Mouse (Mus musculus) neural tube, embryonic 13.5 days (tissue): ENCODE measurements around the gene Ddah1. TPM values are rescaled to one million over a fixed set of nuclear protein-coding genes. Genes with fewer than 3 reads are reported as not detected.
A peak's percentile ranks its signal among the peaks of the same experiment; 100 is the strongest.

ENCODE experiments used
- ATAC-seq: fragments of 200-750 bp; cut with Nextera tagmentation; 2 replicates; pipeline ENCODE4 v1.8.0; 2017; ENCODE audit warnings: low read depth, mild to moderate bottlenecking, moderate TSS enrichment, moderate library complexity
- H3K27ac ChIP-seq: fragments of 300-500 bp; sonication (generic); replicated peaks from 2 replicates; pipeline ENCODE4 v1.5.1; 2015; ENCODE audit warnings: moderate library complexity, mild to moderate bottlenecking, inconsistent platforms
- H3K27me3 ChIP-seq: fragments of 300-500 bp; sonication (generic); 2 replicates; pipeline ENCODE4 v1.6.1; 2015; ENCODE audit warnings: mild to moderate bottlenecking, inconsistent platforms
- H3K36me3 ChIP-seq: fragments of 300-500 bp; sonication (generic); 2 replicates; pipeline ENCODE4 v1.6.1; 2015; ENCODE audit warnings: mild to moderate bottlenecking, inconsistent platforms
- H3K4me1 ChIP-seq: fragments of 300-500 bp; sonication (generic); replicated peaks from 2 replicates; pipeline ENCODE4 v1.6.1; 2015; ENCODE audit warnings: inconsistent platforms
- H3K4me2 ChIP-seq: fragments of 300-500 bp; sonication (generic); 2 replicates; pipeline ENCODE4 v1.6.1; 2015; ENCODE audit warnings: inconsistent platforms, mild to moderate bottlenecking, moderate library complexity
- H3K4me3 ChIP-seq: fragments of 300-500 bp; sonication (generic); 2 replicates; pipeline ENCODE4 v1.5.1; 2015; ENCODE audit warnings: mild to moderate bottlenecking, inconsistent platforms
- H3K9ac ChIP-seq: fragments of 300-500 bp; sonication (generic); 2 replicates; pipeline ENCODE4 v1.6.1; 2015; ENCODE audit warnings: moderate library complexity, mild to moderate bottlenecking, inconsistent platforms
- H3K9me3 ChIP-seq: fragments of 300-500 bp; sonication (generic); 2 replicates; pipeline ENCODE4 v1.6.1; 2016; ENCODE audit warnings: inconsistent platforms
- WGBS: fragments of 180-500 bp; shearing (Covaris S2); methylation state at CpG from one replicate; pipeline ENCODE4 v1.1.7; 2015; 5-methylcytosine and 5-hydroxymethylcytosine counted together
- polyA plus RNA-seq: library from polyadenylated mRNA; unstranded; fragments of >200 nt; fragmentation: Nextera tagmentation; extraction: Ambion mirVana; gene quantifications from 2 replicates; pipeline ENCODE4 v1.2.1, GENCODE M21; 2015

The Ddah1 gene
- polyA plus RNA-seq, result 78.4 and 83.1 TPM in 2 replicates

GRCm38 (mm10) chr3:145758561-145759378 is at the start of gene Ddah1:
Gene Ddah1, plus strand, starts transcription at chr3:145758675.
- Histone ChIP-seq H3K27ac (peak within 1 kb of the TSS; percentile 91), H3K4me2 (peak within 1 kb of the TSS; percentile 95), H3K4me1 (peaks cover 34% of the 10 kb centered on the region), H3K4me3 (peak within 1 kb of the TSS; percentile 72), H3K9me3 (no peaks in the 10 kb centered on the region), H3K27me3 (peaks cover 15% of the 10 kb centered on the region; the same call in 1 of the 2 replicates), H3K9ac (peak within 1 kb of the TSS; percentile 90), H3K36me3 (no peaks in the 10 kb centered on the region)
- peak; percentile 93 for ATAC-seq
- WGBS, result under 1% methylated on average over 87 of the region's 97 CpGs

DNA sequence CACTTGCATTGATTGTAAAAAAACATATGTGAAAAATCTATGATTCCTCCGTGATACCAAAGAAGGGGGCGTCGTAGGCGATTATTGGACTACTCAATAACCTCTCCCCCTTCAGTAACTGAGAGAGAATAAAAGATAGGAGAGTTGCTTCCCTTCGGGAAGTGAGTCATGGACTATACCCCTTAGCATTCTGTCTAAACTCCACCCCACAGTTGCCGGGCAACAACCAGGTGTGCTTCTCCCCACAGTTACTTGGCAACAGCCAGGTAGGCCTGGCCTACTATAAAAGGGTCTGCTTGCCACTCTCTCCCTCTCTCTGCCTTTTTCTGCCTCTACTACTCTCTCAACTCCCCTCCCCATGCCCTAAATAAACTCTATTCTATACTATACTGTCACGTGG is 42.6 kb upstream of the Ddah1 start:
- H3K9me3 ChIP-seq, result no peaks in the 10 kb centered on the region
- WGBS, result 85% methylated on average over 7 of the region's 7 CpGs
- no peaks in the 10 kb centered on the region for H3K27me3 ChIP-seq
- H3K36me3 ChIP-seq, result no peaks in the 10 kb centered on the region
- no peaks in the 10 kb centered on the region for H3K4me1 ChIP-seq
- no peak for ATAC-seq
- H3K27ac ChIP-seq, result no peak overlapping the region
- H3K9ac ChIP-seq, result no peak overlapping the region
- no peak overlapping the region for H3K4me2 ChIP-seq
- no peak overlapping the region for H3K4me3 ChIP-seq

DNA sequence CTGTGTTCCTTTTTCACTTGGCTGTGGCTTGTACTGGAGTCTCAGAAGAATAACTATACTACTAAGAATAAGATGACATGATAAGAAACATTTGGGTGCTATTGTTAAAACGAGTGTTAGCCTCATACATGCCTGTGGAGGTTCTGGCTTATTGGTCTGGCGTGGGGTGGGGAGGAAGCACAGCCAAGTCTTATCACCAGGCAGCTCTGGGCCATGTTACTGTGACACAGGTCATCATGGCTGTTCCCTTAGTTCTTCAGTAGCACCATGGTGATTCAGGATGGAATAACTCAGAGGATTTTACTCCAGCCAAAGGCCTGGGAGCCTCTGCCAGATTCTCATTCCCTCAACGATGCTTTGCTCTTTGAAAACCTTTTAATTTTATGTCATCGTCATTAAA is 38.8 kb upstream of the Ddah1 start:
- 83% methylated on average over 4 of the region's 4 CpGs for WGBS
- H3K9me3 ChIP-seq, result no peaks in the 10 kb centered on the region; the same call in 1 of the 2 replicates

GRCm38 (mm10) chr3:145725078-145725477 is 33.4 kb upstream of the Ddah1 start:
- ATAC-seq, result no peak
- no peak overlapping the region for H3K4me3 ChIP-seq
- no peaks in the 10 kb centered on the region for H3K36me3 ChIP-seq
- no peak overlapping the region for H3K27ac ChIP-seq
- no peak overlapping the region for H3K4me2 ChIP-seq
- H3K9me3 ChIP-seq, result no peaks in the 10 kb centered on the region; the same call in 1 of the 2 replicates
- peaks cover 5% of the 10 kb centered on the region for H3K4me1 ChIP-seq
- WGBS, result 70% methylated on average over 8 of the region's 8 CpGs
- no peak overlapping the region for H3K9ac ChIP-seq
- H3K27me3 ChIP-seq, result no peaks in the 10 kb centered on the region

More for the DNA sequence above, 38.8 kb upstream of the Ddah1 start:
- Histone ChIP-seq H3K4me1 (no peaks in the 10 kb centered on the region), H3K27ac (no peak overlapping the region), H3K9ac (no peak overlapping the region), H3K4me2 (no peak overlapping the region), H3K4me3 (no peak overlapping the region), H3K27me3 (no peaks in the 10 kb centered on the region), H3K36me3 (no peaks in the 10 kb centered on the region)
- no peak for ATAC-seq

- ATAC-seq, result no peak
- Histone ChIP-seq H3K9me3 (no peaks in the 10 kb centered on the region; the same call in 1 of the 2 replicates), H3K4me3 (no peak overlapping the region), H3K27me3 (no peaks in the 10 kb centered on the region), H3K27ac (no peak overlapping the region), H3K36me3 (no peaks in the 10 kb centered on the region), H3K9ac (no peak overlapping the region), H3K4me1 (peaks cover 20% of the 10 kb centered on the region), H3K4me2 (no peak overlapping the region)
- 68% methylated on average over 8 of the region's 8 CpGs for WGBS
These were observed 30.1 kb upstream of the Ddah1 start for GRCm38 (mm10) chr3:145728336-145728735.

DNA sequence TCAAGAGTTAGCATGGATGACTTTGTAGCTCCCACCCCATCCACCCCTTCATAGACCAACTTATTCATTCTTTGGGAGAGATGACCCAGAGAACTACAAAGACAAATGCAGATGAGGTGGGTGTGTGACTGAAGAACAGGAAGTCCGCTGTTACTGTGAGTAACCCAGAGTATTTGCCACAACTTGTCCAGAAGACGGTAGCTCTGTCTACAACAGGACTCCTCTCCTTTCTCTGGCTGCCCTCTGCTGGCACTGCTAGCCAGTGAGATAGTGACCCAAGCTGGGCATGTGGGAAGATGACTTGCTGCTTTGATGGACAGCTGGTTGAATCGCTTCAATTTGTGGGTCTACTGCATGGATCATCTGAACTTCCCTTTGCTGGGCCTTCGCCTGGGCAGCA is 28.9 kb upstream of the Ddah1 start:
- H3K9ac ChIP-seq, result no peak overlapping the region
- 0 out of 2 replicates have a peak, but pooled peaks have one; percentile 15 for ATAC-seq
- H3K9me3 ChIP-seq, result no peaks in the 10 kb centered on the region
- WGBS, result 64% methylated on average over 4 of the region's 4 CpGs
- H3K27me3 ChIP-seq, result no peaks in the 10 kb centered on the region
- peak overlapping the region; percentile 42; the same call in 1 of the 2 replicates for H3K27ac ChIP-seq
- H3K4me1 ChIP-seq, result peaks cover 20% of the 10 kb centered on the region
- no peak overlapping the region for H3K4me2 ChIP-seq
- no peak overlapping the region for H3K4me3 ChIP-seq
- no peaks in the 10 kb centered on the region for H3K36me3 ChIP-seq

DNA sequence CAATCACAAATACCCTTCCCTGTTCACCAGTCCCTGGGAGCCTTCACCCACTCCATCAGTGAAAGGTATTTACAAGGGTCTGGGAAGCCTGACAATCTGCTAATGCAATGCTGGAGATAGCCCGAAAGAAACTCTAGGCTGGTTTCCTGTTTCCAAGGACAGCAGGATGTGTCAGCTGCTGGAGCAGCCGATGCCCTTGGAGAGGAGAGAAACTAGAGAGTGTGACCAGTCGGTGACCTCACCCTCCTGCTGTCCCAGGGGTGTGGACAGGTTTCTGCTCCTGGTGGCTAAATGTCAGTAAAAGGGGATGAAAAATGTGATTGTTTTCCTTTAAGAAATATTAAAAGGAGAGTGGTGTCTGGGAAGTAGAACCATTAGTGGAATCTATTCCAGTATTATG is 28.4 kb upstream of the Ddah1 start:
- ATAC-seq, result no peak
- H3K27ac ChIP-seq, result peak overlapping the region; percentile 42; the same call in 1 of the 2 replicates
- H3K4me1 ChIP-seq, result peaks cover 20% of the 10 kb centered on the region
- WGBS, result 33% methylated on average over 3 of the region's 3 CpGs
- H3K9me3 ChIP-seq, result no peaks in the 10 kb centered on the region
- H3K4me3 ChIP-seq, result no peak overlapping the region
- H3K4me2 ChIP-seq, result no peak overlapping the region
- H3K36me3 ChIP-seq, result no peaks in the 10 kb centered on the region
- no peak overlapping the region for H3K9ac ChIP-seq
- H3K27me3 ChIP-seq, result no peaks in the 10 kb centered on the region

DNA sequence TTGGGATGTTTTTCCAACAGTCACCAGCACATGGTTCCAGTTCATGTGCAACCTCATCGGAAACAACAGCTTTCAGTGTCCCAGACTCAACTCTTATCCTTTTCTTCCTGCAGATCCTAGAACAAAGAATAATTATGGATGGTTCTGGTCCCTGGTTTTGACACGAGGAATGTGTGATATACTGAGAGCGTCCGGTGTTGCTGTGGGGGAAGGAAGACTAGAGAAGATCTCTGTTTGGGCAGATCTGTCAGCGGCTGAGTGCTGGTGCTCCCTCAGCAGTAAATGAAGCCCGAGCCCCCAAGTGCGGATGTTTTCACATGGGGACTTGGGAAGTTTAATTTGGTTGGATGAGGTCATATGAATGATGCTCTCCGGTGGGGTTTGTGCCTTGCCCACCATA is 23.6 kb upstream of the Ddah1 start:
- H3K4me1 ChIP-seq, result peaks cover 18% of the 10 kb centered on the region
- no peaks in the 10 kb centered on the region for H3K36me3 ChIP-seq
- no peaks in the 10 kb centered on the region for H3K9me3 ChIP-seq
- no peak overlapping the region for H3K4me3 ChIP-seq
- H3K27ac ChIP-seq, result no peak overlapping the region
- WGBS, result 82% methylated on average over 8 of the region's 8 CpGs
- ATAC-seq, result no peak
- no peaks in the 10 kb centered on the region for H3K27me3 ChIP-seq
- H3K9ac ChIP-seq, result no peak overlapping the region
- no peak overlapping the region for H3K4me2 ChIP-seq

DNA sequence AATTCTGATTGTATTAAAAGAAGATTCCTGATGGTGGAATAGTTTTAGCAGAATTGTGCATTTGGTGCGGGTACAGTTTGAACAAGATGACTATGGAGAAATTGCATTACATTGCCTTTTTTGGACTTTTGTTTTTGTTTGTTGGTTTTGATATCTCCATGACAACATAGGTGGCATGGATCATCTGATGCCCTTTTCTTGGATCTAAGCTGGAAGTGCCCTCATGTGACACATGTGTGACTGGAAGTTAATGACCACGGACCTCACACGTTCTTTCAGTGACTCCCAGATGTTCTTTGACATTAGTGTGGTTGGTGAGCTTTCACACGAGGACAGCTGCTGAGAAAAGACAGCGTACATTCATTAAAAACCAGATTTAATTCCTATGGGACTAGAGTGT is 21.9 kb upstream of the Ddah1 start:
- 74% methylated on average over 5 of the region's 5 CpGs for WGBS
- no peak overlapping the region for H3K9ac ChIP-seq
- H3K36me3 ChIP-seq, result no peaks in the 10 kb centered on the region
- H3K9me3 ChIP-seq, result no peaks in the 10 kb centered on the region
- no peak overlapping the region for H3K27ac ChIP-seq
- no peaks in the 10 kb centered on the region for H3K27me3 ChIP-seq
- no peak overlapping the region for H3K4me2 ChIP-seq
- no peak overlapping the region for H3K4me3 ChIP-seq
- ATAC-seq, result no peak
- peaks cover 6% of the 10 kb centered on the region; the same call in 1 of the 2 replicates for H3K4me1 ChIP-seq

- no peak for ATAC-seq
- Histone ChIP-seq H3K27me3 (no peaks in the 10 kb centered on the region), H3K4me3 (no peak overlapping the region), H3K9ac (no peak overlapping the region), H3K36me3 (no peaks in the 10 kb centered on the region), H3K9me3 (no peaks in the 10 kb centered on the region), H3K4me2 (no peak overlapping the region), H3K27ac (no peak overlapping the region), H3K4me1 (peaks cover 13% of the 10 kb centered on the region)
- 91% methylated on average over 14 of the region's 14 CpGs for WGBS
These were observed 19.8 kb upstream of the Ddah1 start for GRCm38 (mm10) chr3:145738662-145739061.

DNA sequence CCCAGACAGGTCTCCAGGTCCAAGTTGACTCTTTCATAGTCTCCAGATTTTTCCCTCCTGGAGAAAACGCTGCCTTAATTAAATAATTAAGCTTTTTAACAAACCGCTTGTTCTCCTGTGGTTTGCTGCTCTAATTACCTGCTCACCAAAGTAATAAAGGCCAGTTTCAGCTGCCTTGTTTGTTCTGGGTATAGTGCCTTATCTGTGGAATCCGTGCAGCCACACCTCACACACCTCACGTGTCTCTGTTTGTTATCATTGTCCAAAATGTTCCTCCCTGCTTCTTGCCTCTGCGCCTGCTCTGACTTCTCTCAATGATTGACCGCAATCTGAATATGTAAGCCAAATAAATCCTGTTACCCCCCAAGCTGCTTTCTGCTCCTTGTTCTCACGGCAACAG is 18.6 kb upstream of the Ddah1 start:
- WGBS, result 65% methylated on average over 7 of the region's 7 CpGs
- H3K27me3 ChIP-seq, result no peaks in the 10 kb centered on the region
- ATAC-seq, result no peak
- H3K36me3 ChIP-seq, result no peaks in the 10 kb centered on the region
- no peak overlapping the region for H3K4me2 ChIP-seq
- no peak overlapping the region; the same call in 1 of the 2 replicates for H3K9ac ChIP-seq
- no peak overlapping the region for H3K4me3 ChIP-seq
- H3K27ac ChIP-seq, result no peak overlapping the region
- peaks cover 13% of the 10 kb centered on the region for H3K4me1 ChIP-seq
- no peaks in the 10 kb centered on the region for H3K9me3 ChIP-seq

- Histone ChIP-seq H3K36me3 (no peaks in the 10 kb centered on the region), H3K9ac (no peak overlapping the region), H3K27ac (no peak overlapping the region), H3K4me2 (no peak overlapping the region), H3K27me3 (no peaks in the 10 kb centered on the region), H3K4me1 (peaks cover 13% of the 10 kb centered on the region), H3K4me3 (no peak overlapping the region), H3K9me3 (no peaks in the 10 kb centered on the region)
- no peak for ATAC-seq
- whole genome bisulfite sequencing, result 55% methylated on average over 9 of the region's 9 CpGs
These were observed 15.4 kb upstream of the Ddah1 start for GRCm38 (mm10) chr3:145743050-145743449.
